Mouse (Mus musculus): ENCODE data around the gene Pih1d2.
A peak's percentile ranks its signal among the peaks of the same experiment; 100 is the strongest.
"Not testable (repeated sequence)": the region's sequence is repeated elsewhere in the genome, so short reads cannot be mapped to it uniquely, and the experiment has no call there.

Pih1d2 gene

GRCm38 (mm10) chr9:50630903-50631302 lies 13.8 kb downstream of the Pih1d2 start:
- not testable (repeated sequence) for DNase-seq

GRCm38 (mm10) chr9:50632016-50632688 lies 15.0 kb downstream of the Pih1d2 start:
- peak; percentile 70 for DNase-seq

- DNase-seq, result peak; percentile 18
These were observed 15.9 kb downstream of the Pih1d2 start for GRCm38 (mm10) chr9:50633059-50633458.

GRCm38 (mm10) chr9:50634270-50634669 lies 17.1 kb downstream of the Pih1d2 start:
- DNase-seq, result peak; percentile 74

GRCm38 (mm10) chr9:50646826-50647370 lies 29.8 kb downstream of the Pih1d2 start:
- peak; percentile 74 for DNase-seq

- DNase-seq, result peak; percentile 42
These were observed 33.4 kb downstream of the Pih1d2 start for GRCm38 (mm10) chr9:50650503-50650902.

GRCm38 (mm10) chr9:50658391-50658790 lies 41.3 kb downstream of the Pih1d2 start:
- DNase-seq, result no peak

GRCm38 (mm10) chr9:50658941-50659388 lies 41.8 kb downstream of the Pih1d2 start:
- no peak for DNase-seq

- DNase-seq, result peak; percentile 99
These were observed 42.5 kb downstream of the Pih1d2 start, which contains the start of gene Dlat for GRCm38 (mm10) chr9:50659392-50660217. Gene Dlat, minus strand, starts transcription at chr9:50659780.

GRCm38 (mm10) chr9:50660431-50660830 lies 43.3 kb downstream of the Pih1d2 start:
- peak; percentile 94 for DNase-seq

- peak; percentile 75 for DNase-seq
These were observed 47.7 kb downstream of the Pih1d2 start for GRCm38 (mm10) chr9:50664826-50665225.

GRCm38 (mm10) chr9:50666442-50666841 lies 49.3 kb downstream of the Pih1d2 start:
- peak; percentile 69 for DNase-seq

- DNase-seq, result peak; percentile 44
These were observed 50.7 kb downstream of the Pih1d2 start for GRCm38 (mm10) chr9:50667579-50668498.

GRCm38 (mm10) chr9:50670690-50671089 lies 53.6 kb downstream of the Pih1d2 start:
- DNase-seq, result no peak

All from heart, adult 11 months (tissue).